Mouse (Mus musculus): ENCODE measurements around the gene Slc4a3. TPM values are rescaled to one million over a fixed set of nuclear protein-coding genes. Genes with fewer than 3 reads are reported as not detected.
A peak's percentile ranks its signal among the peaks of the same experiment; 100 is the strongest.

The Slc4a3 gene
- polyA plus RNA-seq, 1 experiment from 2014 or later, result 50.4 TPM

GRCm38 (mm10) chr1:75557041-75557440 is 11.0 kb downstream of the Slc4a3 start:
- no peak overlapping the region for H3K4me3 ChIP-seq (replicated peaks; ENCODE audit: low read length)
- no peaks in the 10 kb centered on the region for H3K9me3 ChIP-seq (ENCODE audit: control insufficient read depth, low read length)
- no peak overlapping the region for H3K27ac ChIP-seq (ENCODE audit: low read length)
- peaks cover 20% of the 10 kb centered on the region for H3K4me1 ChIP-seq (replicated peaks; ENCODE audit: control insufficient read depth, insufficient read depth, low read length)
- ATAC-seq, result no peak
- WGBS, result 93% methylated on average over 7 of the region's 7 CpGs
- no peak overlapping the region for H3K4me2 ChIP-seq (ENCODE audit: low read length)
- H3K36me3 ChIP-seq (ENCODE audit: control insufficient read depth, insufficient read depth), result peaks cover 10% of the 10 kb centered on the region; the same call in 1 of the 2 replicates
- H3K9ac ChIP-seq (replicated peaks; ENCODE audit: low read depth, low read length), result no peak overlapping the region
- no peaks in the 10 kb centered on the region for H3K27me3 ChIP-seq (replicated peaks; ENCODE audit: control insufficient read depth, insufficient read depth, low read length)

GRCm38 (mm10) chr1:75558388-75559178 is 12.5 kb downstream of the Slc4a3 start:
- H3K27me3 ChIP-seq (replicated peaks; ENCODE audit: control insufficient read depth, insufficient read depth, low read length), result no peaks in the 10 kb centered on the region
- H3K4me2 ChIP-seq (ENCODE audit: low read length), result no peak overlapping the region
- peaks cover 20% of the 10 kb centered on the region for H3K4me1 ChIP-seq (replicated peaks; ENCODE audit: control insufficient read depth, insufficient read depth, low read length)
- no peak for ATAC-seq
- peaks cover 10% of the 10 kb centered on the region; the same call in 1 of the 2 replicates for H3K36me3 ChIP-seq (ENCODE audit: control insufficient read depth, insufficient read depth)
- no peak overlapping the region for H3K27ac ChIP-seq (ENCODE audit: low read length)
- H3K9ac ChIP-seq (replicated peaks; ENCODE audit: low read depth, low read length), result no peak overlapping the region
- 90% methylated on average over 18 of the region's 18 CpGs for WGBS
- no peaks in the 10 kb centered on the region for H3K9me3 ChIP-seq (ENCODE audit: control insufficient read depth, low read length)
- H3K4me3 ChIP-seq (replicated peaks; ENCODE audit: low read length), result no peak overlapping the region

GRCm38 (mm10) chr1:75559212-75559925 is 13.3 kb downstream of the Slc4a3 start:
- Histone ChIP-seq H3K9me3 (ENCODE audit: control insufficient read depth, low read length) (no peaks in the 10 kb centered on the region), H3K4me2 (ENCODE audit: low read length) (peak overlapping the region; percentile 30; the same call in 1 of the 2 replicates), H3K4me3 (replicated peaks; ENCODE audit: low read length) (no peak overlapping the region), H3K27me3 (replicated peaks; ENCODE audit: control insufficient read depth, insufficient read depth, low read length) (no peaks in the 10 kb centered on the region), H3K27ac (ENCODE audit: low read length) (peak overlapping the region; percentile 37; the same call in 1 of the 2 replicates), H3K9ac (replicated peaks; ENCODE audit: low read depth, low read length) (no peak overlapping the region; the same call in 1 of the 2 replicates), H3K36me3 (ENCODE audit: control insufficient read depth, insufficient read depth) (peaks cover 8% of the 10 kb centered on the region; the same call in 1 of the 2 replicates), H3K4me1 (replicated peaks; ENCODE audit: control insufficient read depth, insufficient read depth, low read length) (peaks cover 20% of the 10 kb centered on the region)
- 6% methylated on average over 17 of the region's 17 CpGs for WGBS
- ATAC-seq, result peak; percentile 93

GRCm38 (mm10) chr1:75560206-75560913 is 14.3 kb downstream of the Slc4a3 start:
- ATAC-seq, result peak; percentile 2; the same call in 1 of the 2 replicates
- H3K36me3 ChIP-seq (ENCODE audit: control insufficient read depth, insufficient read depth), result peaks cover 6% of the 10 kb centered on the region; the same call in 1 of the 2 replicates
- H3K27me3 ChIP-seq (replicated peaks; ENCODE audit: control insufficient read depth, insufficient read depth, low read length), result no peaks in the 10 kb centered on the region
- H3K4me1 ChIP-seq (replicated peaks; ENCODE audit: control insufficient read depth, insufficient read depth, low read length), result peaks cover 20% of the 10 kb centered on the region
- H3K9ac ChIP-seq (replicated peaks; ENCODE audit: low read depth, low read length), result no peak overlapping the region
- H3K9me3 ChIP-seq (ENCODE audit: control insufficient read depth, low read length), result no peaks in the 10 kb centered on the region
- H3K4me2 ChIP-seq (ENCODE audit: low read length), result no peak overlapping the region
- 82% methylated on average over 12 of the region's 12 CpGs for WGBS
- H3K27ac ChIP-seq (ENCODE audit: low read length), result no peak overlapping the region
- H3K4me3 ChIP-seq (replicated peaks; ENCODE audit: low read length), result no peak overlapping the region

- H3K4me1 ChIP-seq (replicated peaks; ENCODE audit: control insufficient read depth, insufficient read depth, low read length), result peaks cover 20% of the 10 kb centered on the region
Observed at GRCm38 (mm10) chr1:75561221-75561897, 15.3 kb downstream of the Slc4a3 start.

GRCm38 (mm10) chr1:75561898-75562238 is 15.8 kb downstream of the Slc4a3 start:
- Histone ChIP-seq H3K4me1 (replicated peaks; ENCODE audit: control insufficient read depth, insufficient read depth, low read length) (peaks cover 20% of the 10 kb centered on the region), H3K9me3 (ENCODE audit: control insufficient read depth, low read length) (no peaks in the 10 kb centered on the region), H3K36me3 (ENCODE audit: control insufficient read depth, insufficient read depth) (0 out of 2 replicates have a peak, but pooled peaks cover 4% of the 10 kb centered on the region), H3K4me2 (ENCODE audit: low read length) (no peak overlapping the region), H3K27ac (ENCODE audit: low read length) (peak overlapping the region; percentile 66), H3K9ac (replicated peaks; ENCODE audit: low read depth, low read length) (no peak overlapping the region), H3K27me3 (replicated peaks; ENCODE audit: control insufficient read depth, insufficient read depth, low read length) (no peaks in the 10 kb centered on the region), H3K4me3 (replicated peaks; ENCODE audit: low read length) (no peak overlapping the region)
- peak; percentile 8; the same call in 1 of the 2 replicates for ATAC-seq
- 44% methylated on average over 1 of the region's 1 CpGs for whole genome bisulfite sequencing

More at GRCm38 (mm10) chr1:75561221-75561897, 15.3 kb downstream of the Slc4a3 start:
- WGBS, result 36% methylated on average over 4 of the region's 4 CpGs
- H3K4me3 ChIP-seq (replicated peaks; ENCODE audit: low read length), result no peak overlapping the region
- H3K9me3 ChIP-seq (ENCODE audit: control insufficient read depth, low read length), result no peaks in the 10 kb centered on the region
- H3K36me3 ChIP-seq (ENCODE audit: control insufficient read depth, insufficient read depth), result 0 out of 2 replicates have a peak, but pooled peaks cover 6% of the 10 kb centered on the region
- H3K9ac ChIP-seq (replicated peaks; ENCODE audit: low read depth, low read length), result no peak overlapping the region
- H3K27me3 ChIP-seq (replicated peaks; ENCODE audit: control insufficient read depth, insufficient read depth, low read length), result no peaks in the 10 kb centered on the region
- peak overlapping the region; percentile 66 for H3K27ac ChIP-seq (ENCODE audit: low read length)
- peak; percentile 31 for ATAC-seq
- H3K4me2 ChIP-seq (ENCODE audit: low read length), result no peak overlapping the region

- Histone ChIP-seq H3K9ac (replicated peaks; ENCODE audit: low read depth, low read length) (no peak overlapping the region), H3K27me3 (replicated peaks; ENCODE audit: control insufficient read depth, insufficient read depth, low read length) (no peaks in the 10 kb centered on the region), H3K4me3 (replicated peaks; ENCODE audit: low read length) (no peak overlapping the region), H3K36me3 (ENCODE audit: control insufficient read depth, insufficient read depth) (no peaks in the 10 kb centered on the region), H3K9me3 (ENCODE audit: control insufficient read depth, low read length) (no peaks in the 10 kb centered on the region), H3K4me1 (replicated peaks; ENCODE audit: control insufficient read depth, insufficient read depth, low read length) (peaks cover 19% of the 10 kb centered on the region), H3K27ac (ENCODE audit: low read length) (no peak overlapping the region), H3K4me2 (ENCODE audit: low read length) (no peak overlapping the region)
- WGBS, result 85% methylated on average over 2 of the region's 2 CpGs
- no peak for ATAC-seq
Observed at GRCm38 (mm10) chr1:75564102-75564501, 18.0 kb downstream of the Slc4a3 start.

GRCm38 (mm10) chr1:75564916-75565315 is 18.9 kb downstream of the Slc4a3 start:
- Histone ChIP-seq H3K4me3 (replicated peaks; ENCODE audit: low read length) (no peak overlapping the region), H3K4me1 (replicated peaks; ENCODE audit: control insufficient read depth, insufficient read depth, low read length) (peaks cover 11% of the 10 kb centered on the region), H3K9ac (replicated peaks; ENCODE audit: low read depth, low read length) (no peak overlapping the region), H3K36me3 (ENCODE audit: control insufficient read depth, insufficient read depth) (no peaks in the 10 kb centered on the region), H3K9me3 (ENCODE audit: control insufficient read depth, low read length) (no peaks in the 10 kb centered on the region), H3K27ac (ENCODE audit: low read length) (no peak overlapping the region), H3K4me2 (ENCODE audit: low read length) (no peak overlapping the region), H3K27me3 (replicated peaks; ENCODE audit: control insufficient read depth, insufficient read depth, low read length) (no peaks in the 10 kb centered on the region)
- WGBS, result 62% methylated on average over 5 of the region's 5 CpGs
- ATAC-seq, result no peak

All from forebrain, embryonic 16.5 days (tissue).